Mouse (Mus musculus): ENCODE data around the gene BC080695. TPM values are rescaled to one million over a fixed set of nuclear protein-coding genes. Genes with fewer than 3 reads are reported as not detected.
"Not testable (repeated sequence)": the region's sequence is repeated elsewhere in the genome, so short reads cannot be mapped to it uniquely, and the experiment has no call there.

Gene BC080695
- total RNA-seq (2014; rRNA removed; ENCODE audit: low replicate concordance) (not detected in 2 replicates), polyA plus RNA-seq (2015; fragmentation: Nextera tagmentation; extraction: Ambion mirVana) (not detected in 2 replicates)

DNA sequence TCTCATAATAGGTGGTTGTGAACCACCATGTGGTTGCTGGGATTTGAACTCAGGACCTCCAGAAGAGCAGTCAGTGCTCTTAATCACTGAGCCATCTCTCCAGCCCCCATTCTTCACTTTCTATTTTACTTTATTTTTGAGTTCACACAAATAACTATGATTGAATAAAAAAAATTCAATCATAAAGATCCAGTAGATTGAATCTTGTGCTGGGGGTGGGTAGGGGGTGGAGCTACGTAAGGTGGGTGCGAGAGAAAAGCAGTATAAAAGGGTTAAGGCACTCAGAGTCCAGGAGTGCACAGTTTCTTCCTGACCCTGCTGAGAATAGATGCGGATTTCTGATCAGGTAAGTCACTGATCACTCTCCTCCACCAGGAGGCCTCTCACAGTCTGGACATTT is at the start of gene BC080695, which contains the start of gene Gm13057:
Gene BC080695 (plus strand): TSS at position 301 of the 400 bp plus-strand sequence.
Gene Gm13057 (plus strand): TSS at position 310 of the 400 bp plus-strand sequence.
- not testable (repeated sequence) for H3K36me3 ChIP-seq (replicated peaks; ENCODE audit: control insufficient read depth, insufficient read depth, low read length); H3K4me2 ChIP-seq (ENCODE audit: low read depth, low read length); H3K9ac ChIP-seq (replicated peaks; ENCODE audit: low read depth, low read length); H3K4me1 ChIP-seq (ENCODE audit: control insufficient read depth, insufficient read depth); DNase-seq (ENCODE audit: low spot score); H3K9me3 ChIP-seq (replicated peaks; ENCODE audit: control insufficient read depth, low read length); H3K27ac ChIP-seq (ENCODE audit: low read depth); H3K4me3 ChIP-seq (ENCODE audit: low read depth, low read length); ATAC-seq (ENCODE audit: insufficient read depth, low read depth); H3K27me3 ChIP-seq (ENCODE audit: control insufficient read depth, insufficient read depth, low read length)
- WGBS, result no CpG with 5 or more reads among the region's 3 CpGs

DNA sequence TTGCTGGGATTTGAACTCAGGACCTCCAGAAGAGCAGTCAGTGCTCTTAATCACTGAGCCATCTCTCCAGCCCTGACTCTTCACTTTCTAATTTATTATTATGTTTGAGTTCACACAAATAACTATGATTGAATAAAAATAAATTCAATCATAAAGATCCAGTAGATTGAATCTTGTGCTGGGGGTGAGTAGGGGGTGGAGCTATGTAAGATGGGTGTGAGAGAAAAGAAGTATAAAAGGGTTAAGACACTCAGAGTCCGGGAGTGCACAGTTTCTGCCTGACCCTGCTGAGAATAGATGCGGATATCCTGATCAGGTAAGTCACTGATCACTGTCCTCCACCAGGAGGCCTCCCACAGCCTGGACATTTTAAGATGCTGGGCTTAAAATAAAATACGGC is 40.5 kb upstream of the BC080695 start, which contains the start of gene Gm13043:
Gene Gm13043 (plus strand): TSS at position 301 of the 400 bp plus-strand sequence.
- Histone ChIP-seq H3K27ac (ENCODE audit: low read depth) (no peak within 1 kb of the TSS), H3K9me3 (replicated peaks; ENCODE audit: control insufficient read depth, low read length) (no peaks in the 10 kb centered on the region), H3K9ac (replicated peaks; ENCODE audit: low read depth, low read length) (no peak within 1 kb of the TSS), H3K4me2 (ENCODE audit: low read depth, low read length) (no peak within 1 kb of the TSS), H3K36me3 (replicated peaks; ENCODE audit: control insufficient read depth, insufficient read depth, low read length) (no peaks in the 10 kb centered on the region), H3K27me3 (ENCODE audit: control insufficient read depth, insufficient read depth, low read length) (no peaks in the 10 kb centered on the region), H3K4me3 (ENCODE audit: low read depth, low read length) (no peak within 1 kb of the TSS), H3K4me1 (ENCODE audit: control insufficient read depth, insufficient read depth) (no peaks in the 10 kb centered on the region)
- TF ChIP-seq EP300 (IDR thresholded peaks at IDR 0.05; ENCODE audit: low read depth) (no peak), CTCF (IDR thresholded peaks at IDR 0.05; ENCODE audit: low read depth) (no peak)
- WGBS, result 71% methylated on average over 3 of the region's 3 CpGs
- DNase-seq (ENCODE audit: low spot score) (no peak), ATAC-seq (ENCODE audit: insufficient read depth, low read depth) (no peak)

DNA sequence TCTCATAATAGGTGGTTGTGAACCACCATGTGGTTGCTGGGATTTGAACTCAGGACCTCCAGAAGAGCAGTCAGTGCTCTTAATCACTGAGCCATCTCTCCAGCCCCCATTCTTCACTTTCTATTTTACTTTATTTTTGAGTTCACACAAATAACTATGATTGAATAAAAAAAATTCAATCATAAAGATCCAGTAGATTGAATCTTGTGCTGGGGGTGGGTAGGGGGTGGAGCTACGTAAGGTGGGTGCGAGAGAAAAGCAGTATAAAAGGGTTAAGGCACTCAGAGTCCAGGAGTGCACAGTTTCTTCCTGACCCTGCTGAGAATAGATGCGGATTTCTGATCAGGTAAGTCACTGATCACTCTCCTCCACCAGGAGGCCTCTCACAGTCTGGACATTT is 15.8 kb upstream of the BC080695 start, which contains the start of gene Gm13040:
Gene Gm13040 (plus strand): TSS at position 301 of the 400 bp plus-strand sequence.
- no CpG with 5 or more reads among the region's 3 CpGs for WGBS
- H3K36me3 ChIP-seq (replicated peaks; ENCODE audit: control insufficient read depth, insufficient read depth, low read length); ATAC-seq (ENCODE audit: insufficient read depth, low read depth): not testable (repeated sequence)

DNA sequence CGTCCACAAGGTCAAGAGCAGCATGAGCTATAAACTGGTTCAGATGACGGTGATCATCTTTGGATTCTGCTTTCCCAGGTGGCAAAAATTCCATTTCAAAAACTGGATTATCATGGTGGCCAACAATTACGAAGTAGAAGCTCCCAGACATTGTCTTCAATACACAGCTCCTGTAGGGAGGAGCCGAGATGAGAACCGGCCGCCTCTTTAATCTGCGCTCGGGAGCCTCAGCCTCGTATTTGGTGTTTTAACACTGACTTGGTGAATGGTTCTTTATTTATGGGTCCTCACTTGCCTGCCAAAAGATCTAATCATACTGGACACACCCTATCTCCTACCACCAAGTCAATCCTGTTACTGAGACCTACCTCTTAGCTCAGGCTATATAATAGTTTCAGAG is 60.4 kb downstream of the BC080695 start:
- H3K9ac ChIP-seq (replicated peaks; ENCODE audit: low read depth, low read length); H3K4me3 ChIP-seq (ENCODE audit: low read depth, low read length); H3K9me3 ChIP-seq (replicated peaks; ENCODE audit: control insufficient read depth, low read length); ATAC-seq (ENCODE audit: insufficient read depth, low read depth); DNase-seq (ENCODE audit: low spot score); H3K4me1 ChIP-seq (ENCODE audit: control insufficient read depth, insufficient read depth); H3K27me3 ChIP-seq (ENCODE audit: control insufficient read depth, insufficient read depth, low read length); H3K36me3 ChIP-seq (replicated peaks; ENCODE audit: control insufficient read depth, insufficient read depth, low read length); H3K4me2 ChIP-seq (ENCODE audit: low read depth, low read length); H3K27ac ChIP-seq (ENCODE audit: low read depth): not testable (repeated sequence)
- 78% methylated on average over 9 of the region's 9 CpGs for WGBS

More for the DNA sequence above, 15.8 kb upstream of the BC080695 start, which contains the start of gene Gm13040:
- H3K27me3 ChIP-seq (ENCODE audit: control insufficient read depth, insufficient read depth, low read length); H3K9me3 ChIP-seq (replicated peaks; ENCODE audit: control insufficient read depth, low read length); H3K4me2 ChIP-seq (ENCODE audit: low read depth, low read length); H3K4me3 ChIP-seq (ENCODE audit: low read depth, low read length); DNase-seq (ENCODE audit: low spot score); H3K4me1 ChIP-seq (ENCODE audit: control insufficient read depth, insufficient read depth); H3K9ac ChIP-seq (replicated peaks; ENCODE audit: low read depth, low read length); H3K27ac ChIP-seq (ENCODE audit: low read depth): not testable (repeated sequence)

DNA sequence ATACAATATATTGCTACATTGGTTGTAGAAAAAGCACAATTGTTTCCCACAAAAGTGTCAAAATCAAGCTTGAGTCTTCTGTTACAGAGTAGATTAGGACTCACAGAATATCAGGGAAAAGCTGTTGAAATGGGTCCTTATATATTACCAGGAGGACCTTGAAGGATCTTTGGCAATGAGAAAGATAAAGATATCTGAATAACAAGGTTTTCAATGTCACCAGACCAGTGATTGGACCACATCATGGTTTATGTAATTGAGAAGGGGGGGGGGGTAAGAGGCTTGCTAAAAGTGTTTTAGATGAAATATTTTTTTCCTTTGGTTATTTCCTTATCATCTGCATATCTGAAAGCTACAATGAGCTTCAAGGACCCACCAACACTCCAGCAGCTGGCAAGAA is 63.2 kb downstream of the BC080695 start, which contains the start of gene Gm13083:
Gene Gm13083 (plus strand): TSS at position 301 of the 400 bp plus-strand sequence.
- H3K9me3 ChIP-seq (replicated peaks; ENCODE audit: control insufficient read depth, low read length); DNase-seq (ENCODE audit: low spot score); H3K27ac ChIP-seq (ENCODE audit: low read depth); H3K9ac ChIP-seq (replicated peaks; ENCODE audit: low read depth, low read length); H3K4me2 ChIP-seq (ENCODE audit: low read depth, low read length); H3K27me3 ChIP-seq (ENCODE audit: control insufficient read depth, insufficient read depth, low read length); H3K4me3 ChIP-seq (ENCODE audit: low read depth, low read length); H3K4me1 ChIP-seq (ENCODE audit: control insufficient read depth, insufficient read depth); H3K36me3 ChIP-seq (replicated peaks; ENCODE audit: control insufficient read depth, insufficient read depth, low read length); ATAC-seq (ENCODE audit: insufficient read depth, low read depth): not testable (repeated sequence)

DNA sequence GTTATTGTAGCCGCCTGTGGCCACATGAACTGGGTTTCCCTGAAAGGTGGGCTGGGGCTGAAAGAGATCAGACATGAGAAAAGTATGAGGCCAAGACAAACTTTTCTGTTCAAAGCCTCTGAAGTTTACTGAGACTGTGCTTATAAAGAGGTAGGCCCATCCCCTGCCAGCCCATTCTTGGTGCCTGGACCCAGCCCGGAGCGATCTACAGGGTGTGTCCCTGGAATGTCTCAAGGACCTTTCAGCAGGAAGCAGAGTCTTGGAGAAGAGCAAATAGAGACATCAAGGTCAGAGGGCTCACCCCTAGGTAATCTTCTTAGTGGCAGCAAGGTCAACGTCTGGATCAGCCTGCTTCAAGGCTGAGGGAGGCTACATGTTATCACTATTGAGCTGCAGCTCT is 66.6 kb downstream of the BC080695 start:
- 63% methylated on average over 4 of the region's 4 CpGs for WGBS
- not testable (repeated sequence) for DNase-seq (ENCODE audit: low spot score); ATAC-seq (ENCODE audit: insufficient read depth, low read depth)

More for the DNA sequence above, 66.6 kb downstream of the BC080695 start:
- not testable (repeated sequence) for H3K27ac ChIP-seq (ENCODE audit: low read depth); H3K4me2 ChIP-seq (ENCODE audit: low read depth, low read length); H3K9ac ChIP-seq (replicated peaks; ENCODE audit: low read depth, low read length); H3K27me3 ChIP-seq (ENCODE audit: control insufficient read depth, insufficient read depth, low read length); H3K4me3 ChIP-seq (ENCODE audit: low read depth, low read length); H3K4me1 ChIP-seq (ENCODE audit: control insufficient read depth, insufficient read depth); H3K36me3 ChIP-seq (replicated peaks; ENCODE audit: control insufficient read depth, insufficient read depth, low read length); H3K9me3 ChIP-seq (replicated peaks; ENCODE audit: control insufficient read depth, low read length)

Other genes with a start within 250 kb of the BC080695 start
- not detected in 2 replicates for gene Lrrc38, start 201.9 kb upstream of the BC080695 start, total RNA-seq (2014; rRNA removed; ENCODE audit: low replicate concordance)
- 0.23 and 0.32 TPM in 2 replicates for gene Lrrc38, start 201.9 kb upstream of the BC080695 start, polyA plus RNA-seq (2015; fragmentation: Nextera tagmentation; extraction: Ambion mirVana)
- gene Pramel1, start 157.3 kb upstream of the BC080695 start, total RNA-seq (2014; rRNA removed; ENCODE audit: low replicate concordance), result not detected in 2 replicates
- not detected in 2 replicates for gene Pramel1, start 157.3 kb upstream of the BC080695 start, polyA plus RNA-seq (2015; fragmentation: Nextera tagmentation; extraction: Ambion mirVana)
- gene Pramef8, start 139.3 kb upstream of the BC080695 start, total RNA-seq (2014; rRNA removed; ENCODE audit: low replicate concordance), result 21.5 and 24.7 TPM in 2 replicates
- gene Pramef8, start 139.3 kb upstream of the BC080695 start, polyA plus RNA-seq (2015; fragmentation: Nextera tagmentation; extraction: Ambion mirVana), result 8.3 and 9.2 TPM in 2 replicates
- gene Oog4, start 101.4 kb upstream of the BC080695 start, total RNA-seq (2014; rRNA removed; ENCODE audit: low replicate concordance), result not detected in 2 replicates
- not detected in 2 replicates for gene Oog4, start 101.4 kb upstream of the BC080695 start, polyA plus RNA-seq (2015; fragmentation: Nextera tagmentation; extraction: Ambion mirVana)
- not detected in 2 replicates for gene Gm13043, start 40.4 kb upstream of the BC080695 start, total RNA-seq (2014; rRNA removed; ENCODE audit: low replicate concordance)
- not detected in 2 replicates for gene Gm13043, start 40.4 kb upstream of the BC080695 start, polyA plus RNA-seq (2015; fragmentation: Nextera tagmentation; extraction: Ambion mirVana)
- not detected in 2 replicates for gene Gm13040, start 15.7 kb upstream of the BC080695 start, total RNA-seq (2014; rRNA removed; ENCODE audit: low replicate concordance)
- gene Gm13040, start 15.7 kb upstream of the BC080695 start, polyA plus RNA-seq (2015; fragmentation: Nextera tagmentation; extraction: Ambion mirVana), result not detected in 2 replicates
- not detected in 2 replicates for gene Gm13057, start within 50 bp of the BC080695 start, total RNA-seq (2014; rRNA removed; ENCODE audit: low replicate concordance)
- not detected in 2 replicates for gene Gm13057, start within 50 bp of the BC080695 start, polyA plus RNA-seq (2015; fragmentation: Nextera tagmentation; extraction: Ambion mirVana)
- not detected in 2 replicates for gene Gm13083, start 63.3 kb downstream of the BC080695 start, total RNA-seq (2014; rRNA removed; ENCODE audit: low replicate concordance)
- not detected in 2 replicates for gene Gm13083, start 63.3 kb downstream of the BC080695 start, polyA plus RNA-seq (2015; fragmentation: Nextera tagmentation; extraction: Ambion mirVana)
- gene Gm13088, start 105.5 kb downstream of the BC080695 start, total RNA-seq (2014; rRNA removed; ENCODE audit: low replicate concordance), result not detected in 2 replicates
- gene Gm13088, start 105.5 kb downstream of the BC080695 start, polyA plus RNA-seq (2015; fragmentation: Nextera tagmentation; extraction: Ambion mirVana), result not detected in 2 replicates
- not detected in 2 replicates for gene Gm13089, start 151.0 kb downstream of the BC080695 start, total RNA-seq (2014; rRNA removed; ENCODE audit: low replicate concordance)
- not detected in 2 replicates for gene Gm13089, start 151.0 kb downstream of the BC080695 start, polyA plus RNA-seq (2015; fragmentation: Nextera tagmentation; extraction: Ambion mirVana)
- gene Gm13078, start 167.8 kb downstream of the BC080695 start, total RNA-seq (2014; rRNA removed; ENCODE audit: low replicate concordance), result not detected in 2 replicates
- not detected in 2 replicates for gene Gm13078, start 167.8 kb downstream of the BC080695 start, polyA plus RNA-seq (2015; fragmentation: Nextera tagmentation; extraction: Ambion mirVana)
- not detected in 2 replicates for gene Gm13023, start 237.7 kb downstream of the BC080695 start, total RNA-seq (2014; rRNA removed; ENCODE audit: low replicate concordance)
- gene Gm13023, start 237.7 kb downstream of the BC080695 start, polyA plus RNA-seq (2015; fragmentation: Nextera tagmentation; extraction: Ambion mirVana), result not detected in 2 replicates

All from heart, postnatal 0 days (tissue).